Mouse (Mus musculus) liver, embryonic 14.5 days (tissue): ENCODE data around the gene Prmt8. TPM values are rescaled to one million over a fixed set of nuclear protein-coding genes. Genes with fewer than 3 reads are reported as not detected.

Source experiments
- ATAC-seq: fragments of 200-750 bp; cut with Nextera tagmentation; 2 replicates; pipeline ENCODE4 v1.8.0; 2017; ENCODE audit warnings: moderate number of reproducible peaks, mild to moderate bottlenecking, moderate library complexity; ENCODE audit not compliant: insufficient read depth
- DNase-seq, 3 experiments: peaks; one replicate each; pipeline ENCODE4 v3.0.0-alpha.2; 2012 to 2013; ENCODE audit warnings: low read depth in 3 of 3, low spot score in 3 of 3
- H3K27ac ChIP-seq: fragments of 300-500 bp; sonication (generic); 2 replicates; pipeline ENCODE4 v1.5.1; 2014; ENCODE audit warnings: moderate library complexity, mild to moderate bottlenecking, control low read depth, inconsistent platforms
- H3K27me3 ChIP-seq: fragments of 300-500 bp; sonication (generic); 2 replicates; pipeline ENCODE4 v1.6.1; 2014; ENCODE audit warnings: mild to moderate bottlenecking, low read length, moderate library complexity; ENCODE audit not compliant: control insufficient read depth, insufficient read depth
- H3K36me3 ChIP-seq: fragments of 300-500 bp; sonication (generic); replicated peaks from 2 replicates; pipeline ENCODE4 v1.6.1; 2014; ENCODE audit warnings: low read depth; ENCODE audit not compliant: control insufficient read depth, insufficient read depth
- H3K4me1 ChIP-seq, 2 experiments: fragments of 200-500 bp in 1 of 2; fragments of 300-500 bp in 1 of 2; sonication (generic) in 1 of 2; replicated peaks; 2 replicates each; pipeline ENCODE4 v1.6.1; 2012 to 2014; ENCODE audit warnings: antibody characterized with exemption in 1 of 2, inconsistent platforms in 1 of 2, low read length in 1 of 2; ENCODE audit not compliant: control insufficient read depth in 2 of 2, insufficient read depth in 2 of 2
- H3K4me2 ChIP-seq: fragments of 300-500 bp; sonication (generic); 2 replicates; pipeline ENCODE4 v1.6.1; 2014; ENCODE audit warnings: low read depth, mild to moderate bottlenecking, control low read depth, moderate library complexity
- H3K4me3 ChIP-seq, 2 experiments: fragments of 200-500 bp in 1 of 2; fragments of 300-500 bp in 1 of 2; sonication (generic) in 1 of 2; 2 replicates each; pipeline ENCODE4 v1.5.1; 2012 to 2014; ENCODE audit warnings: low read depth in 2 of 2, low read length in 2 of 2, mild to moderate bottlenecking in 2 of 2, control low read depth in 1 of 2, inconsistent platforms in 1 of 2, moderate library complexity in 1 of 2; ENCODE audit not compliant: insufficient read depth in 1 of 2
- H3K9ac ChIP-seq: fragments of 300-500 bp; sonication (generic); replicated peaks from 2 replicates; pipeline ENCODE4 v1.6.1; 2014; ENCODE audit warnings: mild to moderate bottlenecking, control low read depth, moderate library complexity
- H3K9me3 ChIP-seq: fragments of 300-500 bp; sonication (generic); 2 replicates; pipeline ENCODE4 v1.6.1; 2016; ENCODE audit warnings: low read length, mixed read lengths; ENCODE audit not compliant: control insufficient read depth
- CTCF ChIP-seq: IDR thresholded peaks from 2 replicates; pipeline ENCODE4 v1.5.1; 2016; ENCODE audit warnings: antibody characterized with exemption, low read depth, control low read depth
- EP300 ChIP-seq: IDR thresholded peaks from 2 replicates; pipeline ENCODE4 v1.6.1; 2016; ENCODE audit warnings: antibody characterized with exemption, low read depth
- WGBS: fragments of 180-500 bp; shearing (Covaris S2); extraction: QIAGEN DNeasy Blood & Tissue Kit; methylation state at CpG from one replicate; pipeline ENCODE4 v1.1.7; 2014; ENCODE audit not compliant: insufficient replicate concordance; 5-methylcytosine and 5-hydroxymethylcytosine counted together
- polyA plus RNA-seq, 2 experiments: library from polyadenylated mRNA; depleted of rRNA in 1 of 2; stranded (reverse) in 1 of 2; unstranded in 1 of 2; fragments of >200 nt; fragmentation: Nextera tagmentation in 1 of 2; extraction: Ambion mirVana in 1 of 2; gene quantifications; 2 replicates each; pipeline versions ENCODE4 v1.2.1 to v1.2.3; 2012 to 2014

Prmt8 gene
- polyA plus RNA-seq, 2 experiments = 0.05 TPM; not detected in 1

DNA sequence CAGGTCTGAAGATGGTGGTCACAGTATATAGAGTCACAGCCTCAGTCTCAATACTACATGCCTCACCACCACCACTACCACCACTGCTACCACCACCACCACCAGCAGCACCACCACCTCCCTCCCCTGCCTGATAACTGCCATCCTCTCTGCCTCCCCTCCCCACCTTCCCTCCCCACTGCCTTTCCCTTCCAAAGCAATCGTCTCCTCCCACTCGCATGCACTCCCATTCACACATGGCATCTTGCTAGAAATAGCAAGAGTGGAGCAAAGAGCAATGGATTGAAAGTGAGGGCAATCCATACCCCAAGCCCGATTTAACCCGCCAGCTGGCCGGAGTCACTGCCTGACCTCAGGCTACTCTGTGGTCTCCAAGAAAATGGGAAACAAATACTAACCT lies 3.7 kb downstream of the Prmt8 start:
- WGBS = 31% methylated on average over 5 of the region's 5 CpGs

DNA sequence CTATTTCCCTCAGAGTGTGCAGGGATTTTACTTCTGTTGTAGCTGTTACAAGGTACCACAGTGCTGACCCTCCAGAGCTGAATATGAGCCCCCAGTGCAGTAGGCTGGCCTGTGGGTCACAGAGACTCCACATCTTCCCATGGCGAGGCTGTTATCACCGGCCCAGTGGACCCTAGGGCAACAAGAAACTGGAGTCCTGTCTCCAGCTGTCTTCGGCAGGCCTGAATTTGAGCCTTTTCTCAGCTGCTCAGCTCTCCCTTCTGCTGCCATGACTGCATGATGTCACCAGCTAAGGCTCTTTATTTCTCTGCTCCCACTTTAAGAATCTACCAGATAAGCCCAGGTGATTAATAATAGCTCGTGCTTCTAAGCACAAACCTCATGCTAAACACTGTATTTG lies 11.0 kb downstream of the Prmt8 start:
- Histone ChIP-seq H3K27ac (no peak overlapping the region), H3K4me2 (no peak overlapping the region), H3K9me3 (no peaks in the 10 kb centered on the region), H3K36me3 (no peaks in the 10 kb centered on the region), H3K9ac (no peak overlapping the region), H3K27me3 (no peaks in the 10 kb centered on the region), H3K4me3 (no peak overlapping the region), H3K4me1 (no peaks in the 10 kb centered on the region)
- ATAC-seq (no peak), DNase-seq (no peak)
- 47% methylated on average over 4 of the region's 4 CpGs for WGBS
- TF ChIP-seq CTCF = no peak

More for the DNA sequence above, 3.7 kb downstream of the Prmt8 start:
- Histone ChIP-seq H3K9ac (no peak overlapping the region), H3K9me3 (no peaks in the 10 kb centered on the region), H3K4me1 (no peaks in the 10 kb centered on the region), H3K36me3 (no peaks in the 10 kb centered on the region), H3K27ac (no peak overlapping the region), H3K4me3 (no peak overlapping the region), H3K4me2 (no peak overlapping the region), H3K27me3 (peaks cover 47% of the 10 kb centered on the region)
- DNase-seq (no peak), ATAC-seq (no peak)
- no peak for TF ChIP-seq CTCF
- TF ChIP-seq EP300 = no peak

DNA sequence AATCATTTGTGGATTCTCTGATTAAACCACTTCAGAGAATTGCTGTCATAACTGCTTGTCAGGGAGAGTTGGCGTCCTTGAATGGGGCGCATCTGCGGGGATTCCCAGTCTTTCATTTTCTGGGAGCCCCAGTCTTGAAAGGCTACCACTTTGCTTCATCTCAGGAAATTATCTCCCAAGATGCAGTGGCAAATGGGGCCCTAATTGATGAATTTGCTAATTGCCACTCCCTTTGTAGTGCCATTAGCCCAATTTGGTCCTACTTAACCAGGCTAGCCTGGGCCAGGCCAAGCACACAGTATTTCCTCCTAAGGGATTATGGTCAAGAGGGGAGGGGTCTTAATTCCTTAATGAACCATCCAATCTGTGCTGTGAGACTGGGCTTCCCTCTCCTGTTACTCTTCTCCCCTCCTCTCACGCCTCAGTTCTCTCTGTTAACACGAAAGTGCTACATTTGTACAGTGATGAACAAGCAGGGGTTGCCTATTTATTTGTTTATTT lies 11.6 kb downstream of the Prmt8 start:
- TF ChIP-seq CTCF (no peak), EP300 (no peak)
- no peak for ATAC-seq
- 61% methylated on average over 5 of the region's 5 CpGs for WGBS

DNA sequence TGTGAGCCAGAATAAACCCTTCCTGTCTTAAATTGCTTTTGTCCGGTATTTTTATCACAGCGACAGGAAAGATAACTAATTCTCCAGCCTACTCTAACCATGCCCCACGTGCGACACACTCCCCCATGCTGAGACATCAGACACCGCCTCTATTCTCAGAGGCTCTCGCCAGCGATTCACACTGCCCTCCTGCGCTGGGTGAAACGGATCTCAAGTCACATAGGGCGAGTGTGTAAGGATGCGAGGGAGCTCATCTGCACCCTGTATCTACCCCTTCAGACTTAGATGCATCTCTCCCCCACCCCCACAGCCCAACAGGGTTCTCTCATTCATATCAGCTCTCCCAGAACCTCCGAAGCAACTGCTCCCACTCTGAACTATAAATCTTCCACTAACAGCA lies 12.4 kb downstream of the Prmt8 start:
- Histone ChIP-seq H3K4me2 (no peak overlapping the region), H3K27me3 (no peaks in the 10 kb centered on the region), H3K9me3 (no peaks in the 10 kb centered on the region), H3K4me3 (no peak overlapping the region), H3K36me3 (no peaks in the 10 kb centered on the region), H3K4me1 (no peaks in the 10 kb centered on the region), H3K27ac (no peak overlapping the region), H3K9ac (no peak overlapping the region)
- TF ChIP-seq EP300 (no peak), CTCF (no peak)
- whole genome bisulfite sequencing = 37% methylated on average over 12 of the region's 12 CpGs
- DNase-seq (no peak), ATAC-seq (no peak)

More for the DNA sequence above, 11.6 kb downstream of the Prmt8 start:
- no peak overlapping the region for H3K27ac ChIP-seq
- DNase-seq = no peak
- H3K9ac ChIP-seq = no peak overlapping the region
- no peaks in the 10 kb centered on the region for H3K27me3 ChIP-seq
- H3K9me3 ChIP-seq = no peaks in the 10 kb centered on the region
- H3K4me2 ChIP-seq = no peak overlapping the region
- no peaks in the 10 kb centered on the region for H3K4me1 ChIP-seq
- H3K36me3 ChIP-seq = no peaks in the 10 kb centered on the region
- H3K4me3 ChIP-seq = no peak overlapping the region

DNA sequence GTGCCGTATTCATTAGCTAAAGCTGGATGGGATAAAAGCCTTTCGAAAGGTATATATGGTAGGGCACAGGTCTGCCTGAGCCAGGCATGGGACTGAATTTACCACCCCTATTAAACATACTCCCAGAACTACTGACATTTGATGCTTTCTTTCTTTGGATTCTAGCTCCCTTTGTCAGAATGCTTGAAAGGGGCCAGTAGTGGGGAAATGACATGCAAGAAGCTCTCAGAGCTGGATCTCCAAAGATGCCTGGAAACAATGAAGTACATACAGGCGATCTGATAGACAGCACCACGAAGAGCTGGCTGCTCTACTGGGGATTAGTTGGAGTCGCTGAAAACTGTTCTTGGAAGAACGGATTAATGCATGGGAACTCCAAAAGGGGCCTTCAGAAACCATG lies 16.0 kb downstream of the Prmt8 start:
- Histone ChIP-seq H3K4me3 (no peak overlapping the region), H3K4me2 (no peak overlapping the region), H3K4me1 (no peaks in the 10 kb centered on the region), H3K9ac (no peak overlapping the region), H3K27me3 (no peaks in the 10 kb centered on the region), H3K36me3 (no peaks in the 10 kb centered on the region), H3K27ac (no peak overlapping the region), H3K9me3 (no peaks in the 10 kb centered on the region)
- ATAC-seq (no peak), DNase-seq (no peak)
- WGBS = 54% methylated on average over 6 of the region's 6 CpGs
- TF ChIP-seq CTCF (no peak), EP300 (no peak)

DNA sequence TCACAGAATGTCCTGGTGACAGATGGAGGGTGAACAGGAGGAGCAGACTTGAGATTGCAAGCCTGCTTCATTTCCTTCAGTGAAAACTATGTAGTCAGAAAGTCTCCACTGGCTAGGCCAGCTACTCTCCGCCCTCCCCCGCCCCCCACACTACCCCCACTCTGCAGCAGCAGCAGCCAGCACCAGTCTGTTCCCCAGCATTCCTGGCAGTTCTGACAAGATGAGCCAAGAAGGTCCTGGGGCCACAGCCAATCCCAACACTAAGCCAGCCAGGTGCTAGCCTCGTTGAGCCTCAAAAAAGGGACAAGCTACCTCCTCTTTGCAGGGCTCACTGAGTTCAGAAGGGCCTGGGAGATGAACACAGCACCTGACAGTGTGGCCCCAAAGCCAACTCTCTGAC lies 16.6 kb downstream of the Prmt8 start:
- no peaks in the 10 kb centered on the region for H3K4me1 ChIP-seq
- no peak overlapping the region for H3K27ac ChIP-seq
- no peaks in the 10 kb centered on the region for H3K27me3 ChIP-seq
- 26% methylated on average over 3 of the region's 3 CpGs for WGBS
- no peak for TF ChIP-seq EP300
- TF ChIP-seq CTCF = no peak
- no peaks in the 10 kb centered on the region for H3K36me3 ChIP-seq
- no peak overlapping the region for H3K4me2 ChIP-seq
- ATAC-seq (no peak), DNase-seq (no peak)
- no peaks in the 10 kb centered on the region for H3K9me3 ChIP-seq
- H3K4me3 ChIP-seq = no peak overlapping the region
- no peak overlapping the region for H3K9ac ChIP-seq
